Mouse (Mus musculus) midbrain, embryonic 11.5 days (tissue): Measurements from ENCODE around the gene Plscr5. TPM values are rescaled to one million over a fixed set of nuclear protein-coding genes. Genes with fewer than 3 reads are reported as not detected.

Experiments used
- ATAC-seq: fragments of 200-750 bp; cut with Nextera tagmentation; 2 replicates; pipeline ENCODE4 v1.8.0; 2017; ENCODE audit warnings: moderate TSS enrichment, moderate library complexity; ENCODE audit not compliant: low FRiP score
- DNase-seq: peaks from one replicate; pipeline ENCODE4 v3.0.0; 2015; ENCODE audit warnings: low spot score; ENCODE audit errors: missing footprints
- H3K27ac ChIP-seq: fragments of 300-500 bp; sonication (generic); 2 replicates; pipeline ENCODE4 v1.5.1; 2014; ENCODE audit warnings: low read depth, low read length
- H3K27me3 ChIP-seq: fragments of 300-500 bp; sonication (generic); 2 replicates; pipeline ENCODE4 v1.6.1; 2014; ENCODE audit warnings: mild to moderate bottlenecking, low read length, moderate library complexity, mixed read lengths; ENCODE audit not compliant: control insufficient read depth, insufficient read depth
- H3K36me3 ChIP-seq: fragments of 300-500 bp; sonication (generic); 2 replicates; pipeline ENCODE4 v1.6.1; 2014; ENCODE audit warnings: mild to moderate bottlenecking, low read length, moderate library complexity, mixed read lengths; ENCODE audit not compliant: control insufficient read depth, insufficient read depth
- H3K4me1 ChIP-seq: fragments of 300-500 bp; sonication (generic); 2 replicates; pipeline ENCODE4 v1.6.1; 2014; ENCODE audit warnings: low read length; ENCODE audit not compliant: control insufficient read depth, insufficient read depth
- H3K4me2 ChIP-seq: fragments of 300-500 bp; sonication (generic); 2 replicates; pipeline ENCODE4 v1.6.1; 2014; ENCODE audit warnings: mild to moderate bottlenecking, moderate library complexity
- H3K4me3 ChIP-seq: fragments of 300-500 bp; sonication (generic); 2 replicates; pipeline ENCODE4 v1.5.1; 2014; ENCODE audit warnings: low read depth, low read length
- H3K9ac ChIP-seq: fragments of 300-500 bp; sonication (generic); 2 replicates; pipeline ENCODE4 v1.6.1; 2014; ENCODE audit warnings: low read length
- H3K9me3 ChIP-seq: fragments of 300-500 bp; sonication (generic); 2 replicates; pipeline ENCODE4 v1.6.1; 2016; ENCODE audit warnings: low read length; ENCODE audit not compliant: control insufficient read depth
- WGBS: fragments of 180-500 bp; shearing (Covaris S2); extraction: QIAGEN DNeasy Blood & Tissue Kit; methylation state at CpG from one replicate; pipeline ENCODE4 v1.1.7; 2014; 5-methylcytosine and 5-hydroxymethylcytosine counted together
- polyA plus RNA-seq: library from polyadenylated mRNA; unstranded; fragments of >200 nt; fragmentation: Nextera tagmentation; extraction: Ambion mirVana; gene quantifications from 2 replicates; pipeline ENCODE4 v1.2.1, GENCODE M21; 2014

Plscr5 gene
- polyA plus RNA-seq, 1 experiment from 2014 or later: not detected

DNA sequence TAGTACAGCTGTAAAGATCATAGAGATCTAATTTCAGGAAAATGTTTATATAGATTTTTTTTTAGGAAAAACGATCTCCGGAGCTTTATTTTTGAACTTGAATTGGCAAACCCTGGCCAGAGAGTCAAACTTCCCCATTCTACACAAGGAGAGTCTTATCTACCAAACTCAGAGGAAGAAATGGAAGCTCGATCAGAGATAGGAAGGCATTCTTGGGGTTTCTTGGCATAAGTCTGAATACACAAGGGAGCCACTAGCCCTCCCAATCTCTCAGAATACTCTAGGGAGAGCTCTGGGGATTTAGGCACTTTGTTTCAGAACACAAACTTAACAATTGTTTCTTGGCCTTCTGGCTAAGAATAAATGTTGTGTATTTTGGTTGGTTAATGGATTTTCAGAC lies 27.4 kb downstream of the Plscr5 start:
- Histone ChIP-seq H3K36me3 (no peaks in the 10 kb centered on the region), H3K9ac (no peak overlapping the region), H3K4me2 (no peak overlapping the region), H3K4me3 (no peak overlapping the region), H3K4me1 (no peaks in the 10 kb centered on the region), H3K27me3 (no peaks in the 10 kb centered on the region), H3K27ac (no peak overlapping the region), H3K9me3 (no peaks in the 10 kb centered on the region)
- ATAC-seq: no peak
- WGBS: 90% methylated on average over 3 of the region's 3 CpGs
- no peak for DNase-seq

GRCm38 (mm10) chr9:92221480-92221879 lies 28.7 kb downstream of the Plscr5 start:
- Histone ChIP-seq H3K4me3 (no peak overlapping the region), H3K36me3 (no peaks in the 10 kb centered on the region), H3K4me2 (no peak overlapping the region), H3K9me3 (no peaks in the 10 kb centered on the region), H3K27me3 (no peaks in the 10 kb centered on the region), H3K27ac (no peak overlapping the region), H3K4me1 (no peaks in the 10 kb centered on the region), H3K9ac (no peak overlapping the region)
- no peak for DNase-seq
- ATAC-seq: no peak

DNA sequence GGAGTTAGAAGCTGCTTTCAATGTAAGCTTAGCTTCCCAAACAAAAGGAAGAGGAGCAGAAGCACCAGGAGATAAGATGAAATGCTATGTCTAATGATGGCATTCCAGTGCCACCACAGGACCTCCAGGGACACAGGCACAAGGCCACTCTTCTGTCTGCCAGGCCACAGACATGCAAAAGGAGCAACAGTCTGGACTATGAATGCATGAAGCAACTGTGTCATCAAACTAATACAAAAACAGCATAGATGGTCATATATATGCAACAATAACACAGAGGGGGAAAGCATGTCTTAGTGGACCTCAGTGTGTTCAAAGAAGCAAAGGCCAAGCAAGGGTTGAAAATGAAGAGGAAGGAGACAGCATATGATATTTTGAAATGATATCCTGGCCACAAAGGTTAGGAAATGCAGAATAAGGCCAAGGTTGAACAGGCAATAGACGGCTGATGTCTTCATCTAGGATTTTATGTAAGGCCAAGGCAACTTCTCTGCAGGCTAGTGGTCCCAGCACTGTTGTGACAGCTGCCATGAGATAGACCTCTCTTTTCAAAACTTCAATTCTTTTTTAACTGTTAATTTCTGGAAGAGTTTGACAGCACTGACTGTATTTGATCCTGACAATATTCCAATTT lies 32.0 kb downstream of the Plscr5 start:
- H3K4me1 ChIP-seq: no peaks in the 10 kb centered on the region
- H3K4me3 ChIP-seq: no peak overlapping the region
- 83% methylated on average over 1 of the region's 1 CpGs for WGBS
- no peaks in the 10 kb centered on the region for H3K9me3 ChIP-seq
- no peak for ATAC-seq
- no peaks in the 10 kb centered on the region for H3K36me3 ChIP-seq
- no peaks in the 10 kb centered on the region for H3K27me3 ChIP-seq
- no peak for DNase-seq
- no peak overlapping the region for H3K9ac ChIP-seq
- no peak overlapping the region for H3K27ac ChIP-seq
- H3K4me2 ChIP-seq: no peak overlapping the region

GRCm38 (mm10) chr9:92226127-92226655 lies 33.5 kb downstream of the Plscr5 start:
- DNase-seq: no peak
- H3K4me1 ChIP-seq: no peaks in the 10 kb centered on the region
- H3K4me2 ChIP-seq: no peak overlapping the region
- H3K9me3 ChIP-seq: no peaks in the 10 kb centered on the region
- no peaks in the 10 kb centered on the region for H3K27me3 ChIP-seq
- no peak for ATAC-seq
- H3K9ac ChIP-seq: no peak overlapping the region
- no peaks in the 10 kb centered on the region for H3K36me3 ChIP-seq
- 88% methylated on average over 3 of the region's 3 CpGs for WGBS
- H3K4me3 ChIP-seq: no peak overlapping the region
- H3K27ac ChIP-seq: no peak overlapping the region

DNA sequence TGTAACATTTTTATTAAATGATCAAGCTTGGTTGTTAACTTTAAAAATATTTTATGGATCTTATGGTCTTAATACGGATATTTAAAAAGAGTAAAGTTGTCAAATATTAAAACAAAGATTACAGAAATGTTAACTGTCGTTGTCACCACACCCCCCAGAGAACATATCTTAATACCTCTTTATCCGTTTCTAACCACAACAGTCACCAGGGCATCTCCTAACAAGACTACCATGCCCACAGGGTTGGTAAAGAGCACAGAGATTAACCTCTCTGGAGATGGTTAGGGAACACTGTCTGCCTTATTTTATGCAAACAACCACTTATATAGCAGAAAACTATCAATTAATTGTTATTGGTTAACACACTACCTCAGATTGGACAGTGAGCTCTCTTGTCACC lies 34.1 kb downstream of the Plscr5 start:
- Histone ChIP-seq H3K4me3 (no peak overlapping the region), H3K9ac (no peak overlapping the region), H3K36me3 (no peaks in the 10 kb centered on the region), H3K9me3 (no peaks in the 10 kb centered on the region), H3K27me3 (no peaks in the 10 kb centered on the region), H3K4me2 (no peak overlapping the region), H3K4me1 (no peaks in the 10 kb centered on the region), H3K27ac (no peak overlapping the region)
- DNase-seq (no peak), ATAC-seq (no peak)
- 88% methylated on average over 3 of the region's 3 CpGs for WGBS

GRCm38 (mm10) chr9:92228867-92229832 lies 36.4 kb downstream of the Plscr5 start:
- WGBS: 91% methylated on average over 16 of the region's 16 CpGs
- no peaks in the 10 kb centered on the region for H3K27me3 ChIP-seq

GRCm38 (mm10) chr9:92229833-92230205 lies 37.1 kb downstream of the Plscr5 start:
- Histone ChIP-seq H3K4me3 (no peak overlapping the region), H3K9me3 (no peaks in the 10 kb centered on the region), H3K27ac (no peak overlapping the region), H3K36me3 (no peaks in the 10 kb centered on the region), H3K27me3 (no peaks in the 10 kb centered on the region), H3K4me2 (no peak overlapping the region), H3K4me1 (no peaks in the 10 kb centered on the region), H3K9ac (no peak overlapping the region)
- WGBS: 85% methylated on average over 2 of the region's 2 CpGs
- DNase-seq (no peak), ATAC-seq (no peak)

More at GRCm38 (mm10) chr9:92228867-92229832, 36.4 kb downstream of the Plscr5 start:
- Histone ChIP-seq H3K4me3 (no peak overlapping the region), H3K9me3 (no peaks in the 10 kb centered on the region), H3K4me1 (no peaks in the 10 kb centered on the region), H3K36me3 (no peaks in the 10 kb centered on the region), H3K4me2 (no peak overlapping the region), H3K9ac (no peak overlapping the region), H3K27ac (no peak overlapping the region)
- no peak for ATAC-seq
- no peak for DNase-seq

DNA sequence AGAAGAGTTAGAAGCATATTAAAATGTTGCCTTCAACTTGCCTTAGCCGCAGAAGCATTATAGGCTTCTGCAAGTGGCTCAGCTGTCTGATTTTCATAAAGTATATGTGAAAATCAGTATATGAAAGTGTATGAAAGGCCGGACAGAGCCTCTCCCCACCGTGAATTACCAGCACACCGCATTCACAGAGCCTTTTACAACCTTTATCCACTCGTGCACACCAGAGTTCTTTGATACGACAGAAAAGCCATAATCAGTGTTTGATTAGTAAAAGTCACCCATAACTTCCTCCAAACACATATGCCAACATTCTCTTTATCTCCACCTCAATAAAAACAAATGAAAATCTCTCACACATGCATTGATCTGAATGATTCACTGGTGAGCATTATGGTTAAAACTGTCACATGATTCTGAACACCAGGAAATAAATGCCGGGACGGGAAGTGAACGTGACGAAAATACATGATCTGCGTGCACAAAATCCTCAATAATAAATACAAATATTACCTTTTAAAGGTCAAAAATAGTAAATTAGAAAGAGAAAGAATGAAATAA lies 42.2 kb downstream of the Plscr5 start:
- 90% methylated on average over 11 of the region's 11 CpGs for WGBS
- no peaks in the 10 kb centered on the region for H3K9me3 ChIP-seq

More for the DNA sequence above, 42.2 kb downstream of the Plscr5 start:
- Histone ChIP-seq H3K27me3 (no peaks in the 10 kb centered on the region), H3K4me2 (no peak overlapping the region), H3K36me3 (no peaks in the 10 kb centered on the region), H3K4me3 (no peak overlapping the region), H3K9ac (no peak overlapping the region), H3K4me1 (no peaks in the 10 kb centered on the region), H3K27ac (no peak overlapping the region)
- DNase-seq (no peak), ATAC-seq (no peak)
